Mouse (Mus musculus) MEL (cell line): ENCODE measurements at regions not wholly inside any gene's neighbourhood (a gene's known extent, or its start where the extent isn't known, plus 50 kb on each side); places are given as distances from the start of the nearest gene placed in this dataset.

ENCODE experiments used
- DNase-seq: peaks from one replicate; pipeline ENCODE4 v3.0.0; 2011; ENCODE audit warnings: low read depth, low spot score
- H3K27ac ChIP-seq: 2 replicates; pipeline ENCODE4 v1.5.1; 2012; ENCODE audit warnings: low read depth, mild to moderate bottlenecking, control low read depth, low read length, moderate library complexity; ENCODE audit not compliant: control insufficient read depth
- H3K27me3 ChIP-seq, 2 experiments: fragments of 150-350 bp in 1 of 2; sonication (generic) in 1 of 2; 2 replicates each; pipeline ENCODE4 v1.6.1; 2012; ENCODE audit warnings: low read length in 2 of 2, mild to moderate bottlenecking in 2 of 2, improper control_type of control experiment in 1 of 2, moderate library complexity in 1 of 2; ENCODE audit not compliant: insufficient read depth in 2 of 2, control insufficient read depth in 1 of 2
- H3K36me3 ChIP-seq, 2 experiments: 2 replicates each; pipeline ENCODE4 v1.6.1; 2012 to 2014; ENCODE audit warnings: low read length in 2 of 2, improper control_type of control experiment in 1 of 2, inconsistent platforms in 1 of 2, mild to moderate bottlenecking in 1 of 2; ENCODE audit not compliant: insufficient read depth in 2 of 2, control insufficient read depth in 1 of 2
- H3K4me1 ChIP-seq, 2 experiments: fragments of 150-350 bp in 1 of 2; sonication (generic) in 1 of 2; 2 replicates each; pipeline ENCODE4 v1.6.1; 2012; ENCODE audit warnings: low read length in 2 of 2, improper control_type of control experiment in 1 of 2, mild to moderate bottlenecking in 1 of 2; ENCODE audit not compliant: insufficient read depth in 2 of 2, control insufficient read depth in 1 of 2
- H3K4me3 ChIP-seq, 2 experiments: fragments of 150-350 bp in 1 of 2; sonication (generic) in 1 of 2; 2 replicates each; pipeline ENCODE4 v1.5.1; 2012; ENCODE audit warnings: low read depth in 2 of 2, low read length in 2 of 2, mild to moderate bottlenecking in 2 of 2, moderate library complexity in 2 of 2, control low read depth in 1 of 2, improper control_type of control experiment in 1 of 2; ENCODE audit not compliant: control insufficient read depth in 1 of 2, insufficient read depth in 1 of 2
- H3K79me2 ChIP-seq: 2 replicates; pipeline ENCODE4 v1.6.1; 2012; ENCODE audit warnings: mild to moderate bottlenecking, low read length, moderate library complexity; ENCODE audit not compliant: control insufficient read depth, poor library complexity, insufficient read depth
- H3K9ac ChIP-seq: 2 replicates; pipeline ENCODE4 v1.6.1; 2012; ENCODE audit warnings: low read depth, mild to moderate bottlenecking, control low read depth, low read length, moderate library complexity; ENCODE audit not compliant: control insufficient read depth, poor library complexity, severe bottlenecking
- H3K9me3 ChIP-seq: fragments of 150-350 bp; sonication (generic); replicated peaks from 2 replicates; pipeline ENCODE4 v1.6.1; 2012; ENCODE audit warnings: mild to moderate bottlenecking, low read length, improper control_type of control experiment, moderate library complexity; ENCODE audit not compliant: insufficient read depth
- BHLHE40 ChIP-seq: IDR thresholded peaks from 2 replicates; pipeline ENCODE4 v1.6.1; 2012; ENCODE audit warnings: low read depth, mild to moderate bottlenecking, inconsistent platforms, low read length, improper control_type of control experiment, borderline replicate concordance
- E2F4 ChIP-seq: IDR thresholded peaks from 2 replicates; pipeline ENCODE4 v1.6.1; 2011; ENCODE audit warnings: low read depth, low read length, improper control_type of control experiment, borderline replicate concordance
- ELF1 ChIP-seq: IDR thresholded peaks from 2 replicates; pipeline ENCODE4 v1.6.1; 2014; ENCODE audit warnings: low read depth, mild to moderate bottlenecking, inconsistent platforms, low read length, improper control_type of control experiment, moderate library complexity
- ETS1 ChIP-seq: IDR thresholded peaks from 2 replicates; pipeline ENCODE4 v1.6.1; 2012; ENCODE audit warnings: low read depth, mild to moderate bottlenecking, inconsistent platforms, low read length, improper control_type of control experiment, moderate library complexity
- GABPA ChIP-seq: IDR thresholded peaks from 2 replicates; pipeline ENCODE4 v1.6.1; 2012; ENCODE audit warnings: low read depth, mild to moderate bottlenecking, inconsistent platforms, low read length, improper control_type of control experiment, moderate library complexity
- GATA1 ChIP-seq: IDR thresholded peaks from 2 replicates; pipeline ENCODE4 v1.6.1; 2011; ENCODE audit warnings: low read depth, low read length, improper control_type of control experiment
- JUND ChIP-seq: IDR thresholded peaks from 2 replicates; pipeline ENCODE4 v1.6.1; 2011; ENCODE audit warnings: low read depth, mild to moderate bottlenecking, improper control_type of control experiment, low read length
- KAT2A ChIP-seq: conservative IDR thresholded peaks from 2 replicates; pipeline ENCODE4 v1.6.1; 2012; ENCODE audit warnings: low read depth, low read length, improper control_type of control experiment, inconsistent platforms
- MAX ChIP-seq: IDR thresholded peaks from 2 replicates; pipeline ENCODE4 v1.6.1; 2011; ENCODE audit warnings: low read length, improper control_type of control experiment
- MXI1 ChIP-seq: IDR thresholded peaks from 2 replicates; pipeline ENCODE4 v1.6.1; 2011; ENCODE audit warnings: mild to moderate bottlenecking, low read depth, low read length, improper control_type of control experiment
- MYB ChIP-seq: IDR thresholded peaks from 2 replicates; pipeline ENCODE4 v1.6.1; 2011; ENCODE audit warnings: mild to moderate bottlenecking, low read depth, low read length, improper control_type of control experiment
- MYC ChIP-seq: IDR thresholded peaks from 2 replicates; pipeline ENCODE4 v1.6.1; 2011; ENCODE audit warnings: low read depth, mild to moderate bottlenecking, low read length, improper control_type of control experiment, moderate library complexity
- RAD21 ChIP-seq: IDR thresholded peaks from 2 replicates; pipeline ENCODE4 v1.6.1; 2011; ENCODE audit warnings: mild to moderate bottlenecking, low read depth, low read length, improper control_type of control experiment
- RCOR1 ChIP-seq: IDR thresholded peaks from 2 replicates; pipeline ENCODE4 v1.6.1; 2012; ENCODE audit warnings: low read depth, mild to moderate bottlenecking, inconsistent platforms, low read length, improper control_type of control experiment
- SMC3 ChIP-seq: IDR thresholded peaks from 2 replicates; pipeline ENCODE4 v1.6.1; 2011; ENCODE audit warnings: low read depth, low read length, improper control_type of control experiment
- TAL1 ChIP-seq: IDR thresholded peaks from 2 replicates; pipeline ENCODE4 v1.6.1; 2012; ENCODE audit warnings: mild to moderate bottlenecking, inconsistent platforms, low read length, moderate library complexity, mixed read lengths
- TCF12 ChIP-seq: IDR thresholded peaks from 2 replicates; pipeline ENCODE4 v1.6.1; 2014; ENCODE audit warnings: low read depth, mild to moderate bottlenecking, inconsistent platforms, low read length, improper control_type of control experiment, moderate library complexity
- UBTF ChIP-seq: IDR thresholded peaks from 2 replicates; pipeline ENCODE4 v1.6.1; 2012; ENCODE audit warnings: low read depth, mild to moderate bottlenecking, inconsistent platforms, low read length, improper control_type of control experiment, moderate library complexity, borderline replicate concordance; ENCODE audit not compliant: insufficient read depth
- USF1 ChIP-seq: IDR thresholded peaks from 2 replicates; pipeline ENCODE4 v1.6.1; 2014; ENCODE audit warnings: low read depth, mild to moderate bottlenecking, inconsistent platforms, low read length, improper control_type of control experiment, moderate library complexity
- USF2 ChIP-seq, 2 experiments: IDR thresholded peaks; 2 replicates each; pipeline ENCODE4 v1.6.1; 2011 to 2012; ENCODE audit warnings: improper control_type of control experiment in 2 of 2, low read length in 2 of 2, borderline replicate concordance in 1 of 2, inconsistent platforms in 1 of 2, low read depth in 1 of 2, mild to moderate bottlenecking in 1 of 2; ENCODE audit not compliant: insufficient read depth in 1 of 2
- ZKSCAN1 ChIP-seq: IDR thresholded peaks from 2 replicates; pipeline ENCODE4 v1.6.1; 2012; ENCODE audit warnings: low read depth, mild to moderate bottlenecking, inconsistent platforms, low read length, improper control_type of control experiment, moderate library complexity
- ZMIZ1 ChIP-seq: IDR thresholded peaks from 2 replicates; pipeline ENCODE4 v1.6.1; 2012; ENCODE audit warnings: low read depth, mild to moderate bottlenecking, inconsistent platforms, low read length, improper control_type of control experiment, moderate library complexity

DNA sequence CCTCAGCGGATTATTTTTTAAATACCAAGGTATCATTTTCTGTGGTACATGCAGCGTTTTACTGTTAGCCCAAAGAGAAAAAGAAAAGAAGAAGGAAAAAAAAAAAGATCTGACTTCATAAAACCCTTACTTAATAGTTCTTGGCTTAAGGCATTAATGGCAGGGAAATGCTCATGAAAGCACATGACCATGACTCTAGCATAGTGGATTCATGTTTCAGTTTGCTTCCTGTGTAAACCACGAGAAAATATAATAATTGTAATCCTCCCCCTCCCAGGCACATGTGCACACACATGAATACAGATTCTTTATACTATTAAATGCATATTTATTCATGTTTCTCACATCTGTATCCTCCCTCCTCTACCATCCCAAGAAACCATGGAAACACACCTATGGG is 486.9 kb upstream of the Gm9747 start:
- no peaks in the 10 kb centered on the region for H3K36me3 ChIP-seq
- H3K9ac ChIP-seq = no peak overlapping the region
- H3K27ac ChIP-seq = no peak overlapping the region
- H3K4me3 ChIP-seq = no peak overlapping the region
- no peaks in the 10 kb centered on the region for H3K27me3 ChIP-seq
- H3K4me1 ChIP-seq = no peaks in the 10 kb centered on the region
- TF ChIP-seq MYC (no peak), USF1 (no peak), TCF12 (no peak)
- no peaks in the 10 kb centered on the region for H3K9me3 ChIP-seq
- H3K79me2 ChIP-seq = no peaks in the 10 kb centered on the region
- no peak for DNase-seq

DNA sequence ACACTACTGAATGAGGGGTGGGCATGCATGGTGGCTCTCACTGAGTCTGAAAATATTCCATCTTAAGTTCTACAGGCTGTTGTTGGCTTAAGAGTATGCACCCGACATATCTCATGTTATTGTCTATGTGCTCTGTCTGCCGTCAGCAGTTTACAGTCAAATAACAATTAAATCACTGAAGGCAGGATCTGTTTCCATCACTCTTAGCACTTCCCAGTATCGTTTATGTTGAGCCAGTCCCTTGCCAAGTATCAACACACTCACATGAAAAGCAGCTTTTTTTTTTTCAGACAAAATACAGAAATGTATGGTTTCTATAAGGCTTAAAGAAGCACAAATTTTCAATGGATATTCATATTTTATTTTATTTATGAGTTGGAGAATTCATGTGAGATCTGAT is 485.9 kb upstream of the Gm9747 start:
- Histone ChIP-seq H3K79me2 (no peaks in the 10 kb centered on the region), H3K36me3 (no peaks in the 10 kb centered on the region), H3K9ac (no peak overlapping the region), H3K27ac (no peak overlapping the region), H3K4me1 (no peaks in the 10 kb centered on the region), H3K4me3 (no peak overlapping the region), H3K9me3 (no peaks in the 10 kb centered on the region), H3K27me3 (no peaks in the 10 kb centered on the region)
- DNase-seq = no peak
- TF ChIP-seq ZKSCAN1 (no peak), RCOR1 (no peak)

DNA sequence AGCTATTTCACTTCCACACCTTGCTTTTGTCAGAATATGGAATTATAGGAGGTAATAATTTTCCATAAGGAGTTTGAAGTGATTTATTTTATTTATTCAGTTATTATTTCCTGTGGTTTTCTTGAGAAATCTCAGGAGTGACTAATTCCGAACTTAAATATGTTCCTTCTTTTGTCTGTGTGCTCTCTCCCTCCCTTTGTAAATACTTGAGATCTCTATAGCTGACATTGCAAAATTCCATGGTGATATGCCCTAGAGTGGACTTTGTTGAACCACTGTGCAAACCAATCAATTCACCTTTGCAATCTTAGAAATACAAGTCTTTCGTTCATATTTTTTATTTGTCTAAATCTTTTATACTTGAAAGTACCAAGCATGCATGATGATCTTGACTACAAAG is 478.8 kb upstream of the Gm9747 start:
- H3K9ac ChIP-seq = no peak overlapping the region
- TF ChIP-seq SMC3 (no peak), KAT2A (no peak), ETS1 (no peak), JUND (no peak), MXI1 (no peak), TAL1 (no peak), ZKSCAN1 (no peak)
- H3K36me3 ChIP-seq = no peaks in the 10 kb centered on the region
- H3K27me3 ChIP-seq = no peaks in the 10 kb centered on the region
- no peak overlapping the region for H3K27ac ChIP-seq
- no peak for DNase-seq
- no peaks in the 10 kb centered on the region for H3K4me1 ChIP-seq
- no peaks in the 10 kb centered on the region for H3K79me2 ChIP-seq
- no peak overlapping the region for H3K4me3 ChIP-seq
- no peaks in the 10 kb centered on the region for H3K9me3 ChIP-seq

DNA sequence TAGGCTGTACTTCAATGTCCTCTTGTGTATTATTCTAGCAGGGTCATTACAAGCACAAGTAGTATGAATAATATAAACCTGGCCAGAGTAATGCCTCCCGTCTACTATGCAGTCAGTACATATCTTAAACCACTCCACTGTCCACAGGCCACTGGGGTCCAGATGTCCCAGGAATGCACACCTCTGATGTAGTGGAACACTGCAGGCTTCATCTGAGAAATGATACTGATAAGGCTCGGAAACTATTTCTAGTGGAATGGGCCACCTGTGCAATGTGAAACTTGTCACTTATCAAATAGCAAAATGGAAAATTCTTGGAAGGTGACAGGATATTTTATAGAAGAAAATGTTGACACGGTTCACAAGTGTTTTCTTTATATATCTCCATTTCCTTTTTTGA is 477.6 kb upstream of the Gm9747 start:
- Histone ChIP-seq H3K27ac (no peak overlapping the region), H3K9me3 (no peaks in the 10 kb centered on the region), H3K36me3 (no peaks in the 10 kb centered on the region), H3K4me3 (no peak overlapping the region), H3K27me3 (no peaks in the 10 kb centered on the region), H3K9ac (no peak overlapping the region), H3K4me1 (no peaks in the 10 kb centered on the region), H3K79me2 (no peaks in the 10 kb centered on the region)
- DNase-seq = no peak
- TF ChIP-seq ETS1 (no peak), GABPA (no peak), RAD21 (no peak), USF1 (no peak), BHLHE40 (no peak), MXI1 (no peak), E2F4 (no peak), UBTF (no peak), MAX (no peak), ZMIZ1 (no peak), JUND (no peak), ELF1 (no peak), USF2 (IDR thresholded peaks at IDR 0.05; ENCODE audit: borderline replicate concordance in 1 of 2, insufficient read depth in 1 of 2, low read depth in 1 of 2, low read length in 2 of 2) (no peak), MYB (no peak), GATA1 (no peak)
